Mouse (Mus musculus): ENCODE data around the gene Tuba4a.
A peak's percentile ranks its signal among the peaks of the same experiment; 100 is the strongest.
"Not testable (repeated sequence)": the region's sequence is repeated elsewhere in the genome, so short reads cannot be mapped to it uniquely, and the experiment has no call there.

Gene Tuba4a

DNA sequence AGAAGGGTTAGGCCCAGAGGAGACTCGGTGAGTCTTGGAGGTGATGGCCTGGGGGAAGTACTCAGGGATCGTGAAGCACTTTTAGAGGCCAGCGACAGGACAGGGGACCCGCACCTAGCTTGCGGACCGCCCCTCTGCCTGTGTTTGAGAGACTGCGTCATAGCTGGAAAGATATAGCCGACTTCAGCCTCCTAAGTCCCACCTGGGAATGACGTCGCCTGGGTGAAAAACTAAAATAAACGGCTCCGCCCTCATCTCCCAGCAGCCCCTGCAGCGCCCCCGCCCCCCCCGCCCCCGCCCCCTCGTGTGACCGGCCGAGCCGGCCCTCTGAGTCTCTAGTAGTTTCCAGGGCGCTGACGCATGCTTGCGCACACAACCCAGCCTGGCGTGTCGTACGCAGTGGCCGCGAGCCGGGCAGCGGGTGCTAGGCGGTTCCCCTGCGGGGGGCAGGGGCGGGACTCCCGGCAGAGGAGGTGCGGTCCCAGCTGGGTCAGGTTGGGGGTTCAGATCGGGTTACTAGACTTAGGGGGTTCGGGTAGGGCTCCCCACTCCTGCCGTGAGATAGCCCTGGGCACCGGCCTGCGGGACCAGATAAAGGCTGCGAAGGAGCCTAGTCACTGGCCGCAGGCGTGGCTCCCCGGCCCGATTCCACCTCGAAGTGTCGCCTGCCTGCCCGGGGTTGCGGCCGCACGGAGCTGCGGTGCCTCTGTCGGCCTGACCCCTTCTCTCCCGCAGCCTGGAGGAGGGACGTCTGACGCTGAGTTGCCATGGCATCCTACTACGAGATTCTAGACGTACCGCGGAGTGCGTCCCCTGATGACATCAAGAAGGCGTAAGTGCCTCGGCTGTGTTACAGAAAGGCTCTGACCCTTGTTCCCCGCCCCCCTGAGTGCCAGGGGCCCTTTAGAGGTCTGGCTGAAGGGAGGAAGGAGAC, 16.7 kb upstream of the Tuba4a start, which contains the start of gene Dnajb2:
Dnajb2 (plus strand) TSS at position 290 of the 934 bp plus-strand sequence.
- peak; percentile 89 for DNase-seq (ENCODE audit: low spot score)

DNA sequence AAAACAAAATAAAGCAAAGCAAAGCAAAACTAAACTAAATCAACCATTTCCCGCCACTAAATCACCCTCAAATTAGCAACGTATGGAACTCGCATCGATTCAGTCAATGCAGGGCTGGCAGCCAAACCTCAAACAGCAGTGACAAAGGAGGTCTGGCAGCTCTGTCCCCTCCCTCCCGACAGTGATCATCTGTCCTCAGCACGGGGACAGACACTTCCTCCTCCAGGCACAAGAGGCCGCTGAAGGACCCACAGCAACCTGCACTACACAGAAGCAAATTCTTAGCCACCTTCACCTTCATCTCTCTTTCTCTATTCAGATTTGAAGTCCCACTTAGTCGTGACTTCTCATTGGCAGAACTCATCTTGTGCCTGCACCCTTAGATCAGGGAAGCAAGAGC, 14.9 kb upstream of the Tuba4a start:
- peak; percentile 55 for DNase-seq (ENCODE audit: low spot score)

DNA sequence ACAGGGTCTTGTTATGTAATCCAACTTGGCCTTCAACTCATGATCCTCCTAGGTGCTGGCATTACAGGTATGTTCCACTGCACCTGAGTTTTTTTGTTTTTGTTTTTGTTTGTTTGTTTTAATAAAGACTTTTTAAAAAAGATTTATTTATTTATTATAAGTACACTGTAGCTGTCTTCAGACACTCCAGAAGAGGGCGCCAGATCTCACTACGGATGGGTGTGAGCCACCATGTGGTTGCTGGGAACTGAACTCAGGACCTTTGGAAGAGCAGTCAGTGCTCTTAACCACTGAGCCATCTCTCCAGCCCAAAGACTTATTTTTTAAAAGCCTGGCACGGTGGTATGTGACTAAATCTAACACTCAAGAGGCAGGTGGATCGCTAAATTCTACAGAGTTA, 12.8 kb upstream of the Tuba4a start:
- DNase-seq (ENCODE audit: low spot score): not testable (repeated sequence)

DNA sequence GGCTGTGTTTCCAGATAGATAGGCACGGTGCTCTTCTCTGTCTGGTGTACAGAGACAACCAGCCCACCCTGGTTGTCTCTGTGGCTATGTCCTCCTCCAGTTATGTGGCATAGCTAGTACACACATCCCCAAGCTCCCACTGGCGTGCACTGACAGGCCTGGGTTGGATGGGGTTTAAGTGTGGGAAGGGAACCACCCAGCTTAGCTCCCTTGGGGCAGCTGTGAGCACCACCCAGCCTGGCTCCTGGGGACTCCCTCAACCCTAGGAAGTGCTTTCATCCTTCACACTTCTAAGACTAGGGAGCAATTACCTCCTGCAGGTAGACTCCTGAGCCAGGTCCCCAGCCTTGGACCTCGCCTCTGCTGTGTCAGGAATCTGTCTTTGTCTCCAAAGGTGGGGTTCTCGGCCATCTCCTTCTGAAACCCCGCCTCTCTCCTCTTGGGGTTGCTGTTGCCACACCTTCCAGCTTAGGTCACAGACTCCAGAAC, 12.0 kb upstream of the Tuba4a start, which contains the start of gene A630095N17Rik:
A630095N17Rik (minus strand) TSS at position 439 of the 489 bp plus-strand sequence.
- no peak for DNase-seq (ENCODE audit: low spot score)

DNA sequence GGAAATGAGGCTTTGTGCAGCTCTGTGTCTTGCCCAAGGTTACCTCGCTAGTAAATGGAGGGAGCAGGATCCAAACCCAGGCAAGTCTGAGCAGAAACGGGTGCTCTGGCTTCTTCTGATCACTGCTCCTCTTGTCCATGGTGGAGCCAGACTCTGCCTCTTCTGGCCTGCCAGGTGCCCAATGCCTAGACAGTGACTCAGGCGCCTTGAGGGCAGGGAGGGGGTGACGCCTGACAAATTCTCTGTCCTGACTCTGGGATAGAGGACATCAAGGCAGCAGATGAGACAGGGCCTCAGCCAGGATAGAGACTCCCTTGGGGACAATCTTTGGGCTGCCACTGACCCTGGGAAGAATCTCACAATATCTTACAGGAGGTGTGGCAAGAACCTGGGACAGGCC, 11.6 kb upstream of the Tuba4a start:
- DNase-seq (ENCODE audit: low spot score): no peak

DNA sequence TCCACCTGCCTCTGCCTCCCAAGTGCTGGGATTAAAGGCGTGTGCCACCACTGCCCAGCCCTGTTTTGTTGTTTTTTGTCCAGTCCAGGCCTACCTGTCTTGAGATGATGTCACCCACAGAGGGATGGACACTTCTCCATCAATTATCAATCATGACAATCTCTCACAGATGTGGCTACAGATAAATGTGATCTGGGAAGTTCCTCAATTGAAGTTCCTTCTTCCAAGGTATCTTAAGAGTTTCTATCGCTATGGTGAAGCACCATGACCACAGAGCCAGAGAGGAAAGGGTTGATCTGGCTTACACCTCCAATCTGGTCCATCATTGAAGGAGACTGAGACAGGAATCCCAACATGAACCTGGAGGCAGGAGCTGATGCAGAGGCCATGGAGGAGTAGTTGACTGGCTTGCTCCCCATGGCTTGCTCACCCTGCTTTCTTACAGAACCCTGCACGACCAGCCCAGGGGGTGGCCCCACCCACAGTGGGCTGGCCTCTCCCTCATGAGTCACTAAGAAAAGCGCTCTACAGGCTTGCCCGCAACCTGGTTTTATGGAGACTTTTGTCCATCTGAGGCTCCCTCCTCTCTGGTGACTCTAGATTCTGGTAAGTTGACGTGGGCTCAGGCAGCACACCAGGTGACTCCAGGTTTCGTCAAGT, 10.8 kb upstream of the Tuba4a start:
- DNase-seq (ENCODE audit: low spot score): no peak

DNA sequence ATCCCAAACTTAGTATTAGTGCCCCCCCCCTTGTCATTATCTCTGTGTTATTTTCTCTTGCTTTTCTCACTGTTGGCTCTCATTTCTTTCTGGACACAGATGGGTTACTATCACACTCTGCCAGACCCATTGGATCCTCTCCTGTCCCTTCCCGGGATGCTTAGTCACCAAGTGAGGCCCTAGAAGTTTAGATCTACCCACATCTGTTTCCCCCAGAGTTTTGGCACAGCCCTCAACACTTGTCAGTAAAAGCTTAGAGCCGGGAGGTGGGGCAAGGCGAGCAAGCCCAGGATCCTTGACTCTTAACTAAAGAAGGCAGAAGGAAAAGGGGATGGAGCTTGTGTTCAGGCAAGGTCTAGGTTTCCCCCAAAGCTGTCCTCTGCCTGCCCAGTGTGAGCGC, 9.5 kb upstream of the Tuba4a start:
- DNase-seq (ENCODE audit: low spot score): peak; percentile 36

DNA sequence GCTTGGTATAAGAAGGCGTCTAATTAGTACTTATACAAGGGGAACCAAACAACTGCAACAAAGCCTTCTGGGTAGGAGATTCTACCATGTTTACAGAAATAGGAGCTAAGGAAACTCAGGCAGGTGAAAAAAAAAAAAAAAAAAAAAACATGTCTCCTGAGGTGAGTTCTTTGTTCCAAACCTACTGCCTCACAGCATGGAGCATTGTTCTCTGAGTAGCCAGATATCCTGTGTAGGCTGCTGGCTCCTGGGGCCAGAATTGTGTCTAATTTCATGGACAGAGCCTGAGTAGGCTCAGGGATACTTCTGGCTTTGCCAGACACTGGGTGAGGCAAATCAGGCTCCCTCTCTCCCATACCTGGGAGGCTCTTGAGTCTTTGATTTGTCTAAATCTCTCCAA, 8.0 kb upstream of the Tuba4a start:
- no peak for DNase-seq (ENCODE audit: low spot score)

DNA sequence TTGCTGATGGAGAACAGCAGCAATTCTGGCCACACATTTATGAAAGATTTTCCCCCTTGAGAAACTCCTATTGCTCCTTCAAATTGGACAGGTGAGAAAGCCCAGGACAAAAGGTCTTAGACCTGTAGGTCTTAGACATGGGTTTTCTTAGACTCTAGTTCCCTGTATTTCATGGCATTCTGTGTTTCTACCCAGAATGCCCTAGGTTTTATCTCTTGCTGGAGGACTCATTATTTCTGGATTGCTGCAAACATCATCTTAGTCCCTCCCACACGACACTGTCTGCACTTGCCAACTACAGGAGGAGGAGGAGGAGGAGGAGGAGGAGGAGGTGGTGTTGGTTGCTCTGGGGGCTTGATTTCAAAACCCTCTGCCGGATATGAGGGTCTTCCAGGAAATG, 6.5 kb upstream of the Tuba4a start:
- no peak for DNase-seq (ENCODE audit: low spot score)

DNA sequence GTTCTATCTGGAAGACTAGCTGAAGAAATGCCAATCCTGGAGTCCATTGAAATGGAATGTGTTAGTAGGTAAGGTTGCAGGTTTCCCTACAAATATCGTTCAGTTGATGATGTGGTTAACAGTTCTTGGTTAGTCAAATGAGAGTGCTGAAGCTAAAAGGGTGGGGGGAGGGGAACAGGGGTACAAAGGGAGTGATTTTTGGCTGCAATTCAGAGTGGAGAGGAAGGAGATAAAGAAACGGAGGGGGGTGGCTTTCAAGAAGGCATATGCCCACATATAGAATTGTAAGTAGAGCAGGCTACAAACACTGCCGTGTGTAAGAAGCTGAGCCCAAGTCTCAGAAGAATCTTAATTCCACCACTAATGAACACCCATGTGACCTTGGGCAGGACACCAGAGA, 5.8 kb upstream of the Tuba4a start:
- DNase-seq (ENCODE audit: low spot score): no peak

DNA sequence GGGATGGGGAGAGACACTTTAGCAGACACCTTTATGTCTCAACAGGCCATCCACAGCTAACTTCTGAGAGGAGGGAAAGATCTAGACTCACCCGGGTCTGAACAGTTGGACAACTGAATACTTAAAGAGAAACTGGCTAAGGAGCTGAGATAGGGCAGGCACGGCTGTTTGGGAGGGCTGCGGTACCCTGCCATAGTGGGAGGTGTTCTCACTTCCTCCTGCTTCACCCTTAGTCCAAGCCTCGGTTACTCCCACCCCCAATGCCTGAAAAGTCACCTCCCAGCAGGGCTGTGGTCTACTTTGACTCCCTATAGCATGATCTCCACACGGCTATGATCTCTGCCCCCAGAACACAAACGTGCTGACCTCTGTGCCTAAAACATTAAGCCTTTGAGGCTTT, 3.9 kb upstream of the Tuba4a start:
- DNase-seq (ENCODE audit: low spot score): no peak

DNA sequence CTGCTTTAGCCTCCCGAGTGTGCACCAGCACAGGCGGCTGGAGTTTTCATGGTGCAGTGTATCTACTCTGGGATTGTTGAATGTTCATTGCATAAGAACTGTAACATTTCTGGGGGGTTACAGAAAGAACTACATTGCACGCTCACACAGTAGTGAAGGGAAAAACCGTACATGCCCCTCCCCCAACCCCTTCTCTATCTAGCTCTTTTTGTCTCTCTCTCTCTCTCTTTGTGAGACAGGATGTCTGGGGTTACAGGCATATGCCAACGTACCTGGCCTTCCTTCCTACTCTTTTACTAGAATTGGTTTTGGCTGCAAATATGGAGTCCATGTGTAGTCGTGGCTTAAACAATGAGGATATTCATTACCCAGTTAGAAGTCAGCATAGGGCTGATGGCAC, 3.3 kb upstream of the Tuba4a start:
- DNase-seq (ENCODE audit: low spot score): no peak

DNA sequence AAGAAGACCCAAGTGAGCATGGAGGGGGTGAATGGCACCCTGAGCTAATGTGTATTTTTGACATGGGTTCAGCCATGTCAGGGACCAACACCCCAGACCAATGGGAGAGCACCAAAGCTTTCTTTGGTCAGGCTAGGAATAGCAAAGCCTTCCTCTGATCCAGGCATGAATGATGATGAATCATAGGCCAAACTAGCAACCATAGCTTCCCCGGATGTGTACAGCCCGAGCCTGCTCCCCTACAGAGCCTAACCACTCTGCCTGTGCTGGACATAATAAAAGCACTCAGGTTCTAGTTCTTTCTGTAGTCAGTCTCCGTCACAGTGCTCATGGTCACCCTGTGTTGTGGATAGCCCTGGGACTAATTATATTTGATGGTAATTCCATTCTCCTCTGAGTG, 1.9 kb upstream of the Tuba4a start:
- no peak for DNase-seq (ENCODE audit: low spot score)

DNA sequence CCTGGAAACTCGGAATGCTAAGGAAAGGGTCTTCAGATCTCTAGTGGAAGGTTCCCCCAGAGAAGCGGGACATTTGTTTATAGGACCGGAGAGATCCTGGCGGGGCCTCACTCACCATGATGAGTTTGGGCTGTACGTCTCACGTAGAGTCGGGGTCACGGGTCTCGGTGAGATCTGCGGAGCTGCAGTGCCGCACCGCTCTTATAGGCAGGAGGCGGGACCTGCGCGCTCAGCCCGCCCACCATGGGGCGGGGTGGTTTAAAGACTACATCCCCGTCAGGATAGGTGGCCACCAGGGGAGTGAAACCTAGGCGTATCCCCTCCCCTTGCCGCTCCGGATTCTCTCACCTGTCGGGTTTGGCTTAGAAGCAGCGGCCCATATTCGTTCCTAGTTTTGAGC, 587 bp downstream of the Tuba4a start:
- DNase-seq (ENCODE audit: low spot score): peak; percentile 98

DNA sequence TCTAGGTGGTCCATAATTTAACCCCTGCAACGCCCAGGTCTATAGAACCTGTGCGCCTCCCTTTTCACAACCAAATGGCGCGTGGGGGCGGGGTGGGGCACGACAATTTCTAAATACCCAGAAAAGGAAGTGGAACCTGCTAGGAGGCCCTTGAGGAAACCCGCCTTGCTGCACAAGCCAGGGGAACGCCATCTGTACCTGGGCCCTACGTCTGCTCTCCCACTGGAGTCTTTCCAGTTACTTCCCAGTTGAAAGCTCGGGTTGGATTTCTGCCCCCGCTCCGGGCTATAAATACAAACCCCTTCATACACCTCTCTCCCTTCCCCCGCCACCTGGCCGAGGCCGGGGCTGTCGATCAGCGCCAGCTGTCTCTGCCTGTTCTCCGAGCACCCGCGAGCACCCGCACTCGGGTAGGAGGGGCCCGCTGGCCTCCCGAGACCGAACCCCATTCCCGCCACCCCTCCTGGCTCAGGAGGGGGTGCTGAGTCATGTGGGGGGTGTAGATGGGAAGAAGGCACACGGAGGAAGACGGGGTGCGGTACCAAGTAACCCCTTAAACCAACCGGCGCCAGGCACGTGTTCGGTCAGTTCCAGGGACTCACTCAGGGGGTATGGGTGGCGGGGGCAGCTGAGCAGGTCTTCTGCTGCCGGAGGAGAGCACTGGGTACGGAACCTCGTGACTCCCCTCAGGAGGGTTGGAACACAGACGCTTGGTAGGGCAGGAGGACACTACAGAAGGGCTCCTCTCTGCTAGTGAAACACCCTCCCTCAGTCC, 1.3 kb downstream of the Tuba4a start:
- DNase-seq (ENCODE audit: low spot score): peak; percentile 65

DNA sequence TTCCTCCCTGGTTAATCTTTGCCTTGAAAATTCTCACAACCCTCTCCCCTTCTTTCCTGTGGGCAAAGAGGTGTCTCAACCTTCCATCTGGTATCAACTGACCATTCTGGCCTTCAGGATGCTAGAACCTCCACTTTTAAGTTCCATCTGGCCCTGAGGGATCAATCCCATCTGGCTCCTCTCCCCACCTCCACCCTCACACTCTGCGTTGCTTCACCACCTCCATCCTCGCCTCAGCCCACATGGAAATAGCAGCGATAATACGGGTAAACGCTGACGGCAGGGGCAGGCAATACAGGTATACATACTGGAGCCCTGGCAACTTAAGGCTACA, 1.8 kb downstream of the Tuba4a start:
- no peak for DNase-seq (ENCODE audit: low spot score)

DNA sequence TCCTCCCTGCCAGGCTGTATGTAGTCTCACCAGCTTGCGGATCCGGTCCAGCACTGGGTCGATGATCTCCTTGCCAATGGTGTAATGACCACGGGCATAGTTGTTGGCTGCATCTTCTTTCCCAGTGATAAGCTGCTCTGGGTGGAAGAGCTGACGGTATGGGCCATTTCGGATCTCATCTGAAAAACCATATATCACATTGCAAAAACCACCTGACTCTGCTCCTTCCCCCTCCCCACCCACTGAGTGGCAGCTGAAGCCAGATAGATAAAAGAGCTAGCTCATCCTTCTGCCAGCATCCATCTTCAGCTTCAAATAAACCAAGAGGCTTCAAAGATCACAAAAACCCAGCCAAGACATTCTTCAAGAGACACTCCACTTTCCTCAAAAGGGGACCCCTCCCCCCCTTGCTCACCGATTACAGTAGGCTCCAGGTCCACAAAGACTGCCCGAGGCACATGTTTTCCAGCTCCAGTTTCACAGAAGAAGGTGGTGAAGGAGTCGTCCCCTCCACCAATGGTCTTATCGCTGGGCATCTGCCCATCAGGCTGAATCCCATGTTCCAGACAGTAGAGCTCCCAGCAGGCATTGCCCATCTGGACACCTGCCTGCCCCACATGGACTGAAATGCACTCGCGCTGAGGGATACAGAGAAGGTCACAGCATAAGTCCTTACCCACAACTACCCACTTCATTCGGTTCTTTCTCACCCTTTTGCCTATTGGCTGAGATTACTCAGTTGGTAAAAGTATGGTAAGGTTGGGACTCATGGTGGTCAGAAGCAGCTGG, 2.7 kb downstream of the Tuba4a start:
- DNase-seq (ENCODE audit: low spot score): peak; percentile 61

DNA sequence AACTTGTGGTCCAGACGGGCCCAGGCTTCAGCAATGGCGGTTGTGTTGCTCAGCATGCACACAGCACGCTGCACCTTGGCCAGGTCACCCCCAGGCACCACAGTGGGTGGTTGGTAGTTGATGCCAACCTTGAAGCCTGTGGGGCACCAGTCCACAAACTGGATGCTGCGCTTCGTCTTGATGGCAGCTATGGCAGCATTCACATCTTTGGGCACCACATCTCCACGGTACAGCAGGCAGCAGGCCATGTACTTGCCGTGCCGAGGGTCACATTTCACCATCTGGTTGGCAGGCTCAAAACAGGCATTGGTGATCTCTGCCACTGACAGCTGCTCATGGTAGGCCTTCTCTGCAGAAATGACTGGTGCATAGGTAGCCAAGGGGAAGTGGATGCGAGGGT, 3.9 kb downstream of the Tuba4a start:
- no peak for DNase-seq (ENCODE audit: low spot score)

DNA sequence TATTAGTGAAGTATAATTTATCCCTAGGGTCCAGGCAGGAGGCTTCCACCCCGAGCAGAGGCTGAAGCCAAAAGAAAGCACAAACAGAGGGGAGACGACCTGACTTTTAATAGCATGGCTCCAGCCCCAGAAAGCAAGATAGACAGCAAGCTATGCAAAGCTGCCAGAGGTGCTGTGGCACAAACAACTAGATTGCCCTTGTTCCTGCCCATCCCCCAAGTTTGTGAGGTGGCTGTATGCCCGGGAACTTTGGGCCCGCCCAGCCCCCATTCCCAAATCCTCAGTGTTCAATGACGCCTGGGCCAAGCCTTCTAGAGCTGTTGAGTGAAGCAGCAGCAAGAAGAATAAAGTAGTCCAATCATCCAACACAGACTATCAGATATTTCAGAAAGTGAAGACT, 4.8 kb downstream of the Tuba4a start:
- no peak for DNase-seq (ENCODE audit: low spot score)

DNA sequence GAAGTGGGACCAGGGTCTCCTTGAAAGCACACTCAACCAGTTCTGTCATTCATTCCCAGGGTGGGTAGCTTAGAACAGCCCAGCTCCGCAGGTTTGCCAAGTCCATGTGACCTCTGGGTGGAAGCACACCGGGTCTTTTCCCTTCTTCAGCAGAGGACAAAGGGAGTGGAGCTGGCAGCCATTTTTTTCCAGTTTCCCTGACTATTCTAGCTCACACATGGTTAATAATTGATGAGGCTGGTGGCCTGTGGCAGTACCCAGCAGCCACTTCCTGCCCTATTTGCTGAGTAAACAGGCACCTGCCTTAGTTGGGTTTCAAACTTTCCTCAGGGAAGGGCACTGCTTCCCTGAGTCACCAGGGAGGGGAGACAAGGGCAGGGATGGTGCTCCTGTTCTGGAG, 5.2 kb downstream of the Tuba4a start:
- DNase-seq (ENCODE audit: low spot score): no peak

DNA sequence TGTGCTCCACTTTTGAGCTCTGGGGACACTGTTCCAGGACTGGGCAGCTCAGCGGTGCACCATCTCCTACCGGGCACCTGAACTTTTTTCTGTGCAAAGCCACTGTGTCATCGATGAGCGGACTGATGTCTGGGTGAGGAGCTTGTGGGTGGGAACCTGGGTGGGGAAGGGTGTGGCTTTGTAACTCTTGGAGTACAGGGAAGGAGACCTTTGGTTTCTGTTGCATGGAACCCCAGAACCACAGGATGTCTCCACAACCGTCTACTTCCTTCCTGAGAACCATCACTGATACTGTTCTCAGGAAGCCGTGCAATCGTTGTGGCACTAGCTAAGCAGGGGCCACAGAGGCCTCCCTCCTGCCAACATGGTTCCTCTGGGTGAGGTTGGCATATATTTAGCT, 6.6 kb downstream of the Tuba4a start:
- DNase-seq (ENCODE audit: low spot score): no peak

DNA sequence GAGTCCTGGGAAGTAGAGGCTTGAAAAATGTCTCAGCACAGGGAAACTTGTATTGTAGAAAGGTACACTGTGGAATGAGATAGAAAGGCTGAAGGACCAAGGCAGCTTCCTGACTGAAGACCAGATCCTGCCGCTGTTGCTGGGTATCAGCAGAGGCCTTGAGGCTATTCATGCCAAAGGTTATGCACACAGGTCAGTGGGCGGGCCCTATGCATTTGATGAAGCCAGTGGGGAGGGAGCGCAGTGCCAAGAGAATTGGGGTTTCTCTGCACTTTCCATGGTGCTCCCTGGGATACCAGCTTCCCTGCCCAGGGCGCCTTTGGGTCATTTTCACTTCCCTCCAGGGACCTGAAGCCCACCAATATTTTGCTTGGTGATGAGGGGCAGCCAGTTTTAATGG, 7.1 kb downstream of the Tuba4a start:
- no peak for DNase-seq (ENCODE audit: low spot score)

Measured in spleen, adult 12 weeks (tissue).